In the genomic region with DNA sequence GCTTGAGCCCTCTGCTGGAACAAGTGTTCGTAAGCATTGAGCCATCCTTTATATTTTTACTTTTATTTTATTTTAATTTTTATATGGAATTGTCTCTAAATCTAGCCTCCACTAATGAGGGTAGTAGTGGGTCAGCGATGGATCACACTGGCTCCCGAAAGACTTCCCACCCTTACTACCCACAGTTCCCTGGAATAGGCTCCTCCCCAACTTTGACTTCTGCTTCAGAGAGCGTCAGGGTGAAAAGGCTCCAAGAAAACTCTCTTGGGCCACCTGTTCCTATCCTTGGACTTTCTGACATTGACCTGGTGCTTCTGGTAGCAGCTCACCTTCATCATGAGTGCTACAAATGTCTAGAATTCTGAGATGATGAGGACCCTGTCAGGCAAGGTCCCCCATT, we compare ENCODE assay signal across 8 mouse cellular contexts. TPM values are rescaled to one million over a fixed set of nuclear protein-coding genes. Genes with fewer than 3 reads are reported as not detected.
DNase-seq lines count a peak whose midpoint lies in the region; ATAC-seq and TF ChIP-seq lines count a peak whose summit lies in the region.

No protein-coding gene starts in this region.

- peaks cover 18% of the 10 kb centered on the region for H3K36me3 ChIP-seq in G1E (replicated peaks)
- H3K36me3 ChIP-seq in heart, embryonic 15.5 days, result no peaks in the 10 kb centered on the region
- H3K36me3 ChIP-seq in lung, postnatal 0 days (ENCODE audit: insufficient read depth, low read length), result no peaks in the 10 kb centered on the region
- no peaks in the 10 kb centered on the region for H3K36me3 ChIP-seq in thymus, adult 2 months (ENCODE audit: control insufficient read depth, insufficient read depth, low read length)

- ATAC-seq in G1E (ENCODE audit: extremely low read depth, insufficient number of reproducible peaks, low FRiP score, poor library complexity, severe bottlenecking), result no peak
- no peak for ATAC-seq in heart, embryonic 15.5 days (replicated peaks; ENCODE audit: insufficient number of reproducible peaks, insufficient read depth, low FRiP score, low read depth)
- no peak for ATAC-seq in lung, postnatal 0 days
- no peak for ATAC-seq in megakaryocyte-erythroid progenitor cell, adult 5-6 weeks (replicated peaks; ENCODE audit: low FRiP score, low TSS enrichment, poor library complexity, severe bottlenecking)

- H3K4me2 ChIP-seq in heart, embryonic 15.5 days, result peak overlapping the region; percentile 92
- peak overlapping the region; percentile 100 for H3K4me2 ChIP-seq in lung, postnatal 0 days (replicated peaks; ENCODE audit: low read depth, low read length)

- TF ChIP-seq POLR2A in thymus, adult 2 months (IDR thresholded peaks at IDR 0.05; ENCODE audit: control insufficient read depth, extremely low read depth, insufficient read depth, low read length, poor library complexity), result no peak

- no peak for TF ChIP-seq CTCF in G1E (IDR thresholded peaks at IDR 0.05; ENCODE audit: low read depth, low read length)
- TF ChIP-seq CTCF in lung, postnatal 0 days (IDR thresholded peaks at IDR 0.05), result peak; percentile 23
- TF ChIP-seq CTCF in thymus, adult 2 months (IDR thresholded peaks at IDR 0.05; ENCODE audit: borderline replicate concordance, control insufficient read depth, extremely low read depth, insufficient read depth, low read length, poor library complexity), result no peak

- WGBS in heart, embryonic 15.5 days, result 2% methylated on average over 4 of the region's 4 CpGs
- WGBS in lung, postnatal 0 days, result 2% methylated on average over 4 of the region's 4 CpGs
- 3% methylated on average over 4 of the region's 4 CpGs for WGBS in thymus, adult 2 months

- H3K27ac ChIP-seq in heart, embryonic 15.5 days, result no peak overlapping the region
- no peak overlapping the region for H3K27ac ChIP-seq in lung, postnatal 0 days (ENCODE audit: low read length)
- H3K27ac ChIP-seq in thymus, adult 2 months (ENCODE audit: control insufficient read depth, insufficient read depth, low read length), result no peak overlapping the region

- H3K9me3 ChIP-seq in G1E (replicated peaks), result no peaks in the 10 kb centered on the region
- H3K9me3 ChIP-seq in heart, embryonic 15.5 days (replicated peaks), result no peaks in the 10 kb centered on the region
- H3K9me3 ChIP-seq in lung, postnatal 0 days (ENCODE audit: low read length), result no peaks in the 10 kb centered on the region

- TF ChIP-seq EP300 in lung, postnatal 0 days (IDR thresholded peaks at IDR 0.05), result no peak

- peaks cover 45% of the 10 kb centered on the region for H3K4me1 ChIP-seq in G1E (ENCODE audit: insufficient read depth, low read depth, low read length)
- H3K4me1 ChIP-seq in heart, embryonic 15.5 days (replicated peaks), result peaks cover 14% of the 10 kb centered on the region
- peaks cover 8% of the 10 kb centered on the region; the same call in 1 of the 2 replicates for H3K4me1 ChIP-seq in lung, postnatal 0 days (ENCODE audit: insufficient read depth, low read depth, low read length)
- peaks cover 7% of the 10 kb centered on the region for H3K4me1 ChIP-seq in thymus, adult 2 months (replicated peaks; ENCODE audit: control insufficient read depth, insufficient read depth, low read length)

- peak; percentile 39 for DNase-seq in embryo, embryonic 10 days (ENCODE audit: low spot score)
- no peak for DNase-seq in embryo, embryonic 11 days
- no peak for DNase-seq in G1E (ENCODE audit: low spot score)
- DNase-seq in lung, postnatal 0 days (ENCODE audit: low spot score), result peak; percentile 38
- no peak for DNase-seq in thymus, adult 2 months
- no peak for DNase-seq in cerebellum, postnatal 36 days

- peak overlapping the region; percentile 28; the same call in 1 of the 2 replicates for H3K4me3 ChIP-seq in G1E (ENCODE audit: low read depth, low read length)
- peak overlapping the region; percentile 66 for H3K4me3 ChIP-seq in heart, embryonic 15.5 days
- peak overlapping the region; percentile 71; the same call in 1 of the 2 replicates for H3K4me3 ChIP-seq in lung, postnatal 0 days (ENCODE audit: low read depth, low read length)
- no peak overlapping the region for H3K4me3 ChIP-seq in thymus, adult 2 months (ENCODE audit: control insufficient read depth, insufficient read depth, low read length)

- peaks cover 24% of the 10 kb centered on the region for H3K27me3 ChIP-seq in G1E (ENCODE audit: insufficient read depth, low read length)
- H3K27me3 ChIP-seq in heart, embryonic 15.5 days, result no peaks in the 10 kb centered on the region
- H3K27me3 ChIP-seq in lung, postnatal 0 days (replicated peaks; ENCODE audit: insufficient read depth, low read length), result no peaks in the 10 kb centered on the region
- H3K27me3 ChIP-seq in thymus, adult 2 months (ENCODE audit: control insufficient read depth, insufficient read depth, low read length), result peaks cover 6% of the 10 kb centered on the region; the same call in 1 of the 2 replicates

- peak overlapping the region; percentile 7; the same call in 1 of the 2 replicates for H3K9ac ChIP-seq in heart, embryonic 15.5 days
- H3K9ac ChIP-seq in lung, postnatal 0 days (replicated peaks; ENCODE audit: low read depth), result no peak overlapping the region

RNA-seq across cellular contexts. Expression of a gene that starts 0.8 kb away (rescaled TPM):
- total RNA-seq in G1E (2014; fragmentation: Nextera tagmentation), result 8.2 and 10.0 TPM in 2 replicates
- total RNA-seq in G1E (2017), result 3.7 and 4.4 TPM in 2 replicates
- 41.2 and 77.2 TPM in 2 replicates for polyA plus RNA-seq in G1E (2012)
- polyA plus RNA-seq in heart, embryonic 15.5 days (2015; fragmentation: Nextera tagmentation; extraction: Ambion mirVana), result 20.4 and 23.6 TPM in 2 replicates
- polyA plus RNA-seq in lung, postnatal 0 days (2015; fragmentation: Nextera tagmentation; extraction: Ambion mirVana), result 19.5 and 20.1 TPM in 2 replicates
- polyA plus RNA-seq in thymus, adult 2 months (2012; rRNA removed), result 29.8 and 32.6 TPM in 2 replicates
- total RNA-seq in megakaryocyte-erythroid progenitor cell, adult 5-6 weeks (2014; fragmentation: Nextera tagmentation), result 15.5 and 27.2 TPM in 2 replicates
- 3.4 and 4.8 TPM in 2 replicates for total RNA-seq in megakaryocyte-erythroid progenitor cell, adult 5-6 weeks (2017)

RNA-seq across cellular contexts. Expression of a gene that starts 21.3 kb away (rescaled TPM):
- total RNA-seq in G1E (2014; fragmentation: Nextera tagmentation), result 10.4 and 12.8 TPM in 2 replicates
- total RNA-seq in G1E (2017), result 5.0 and 8.5 TPM in 2 replicates
- polyA plus RNA-seq in G1E (2012), result 9.5 and 10.8 TPM in 2 replicates
- 8.3 and 9.3 TPM in 2 replicates for polyA plus RNA-seq in heart, embryonic 15.5 days (2015; fragmentation: Nextera tagmentation; extraction: Ambion mirVana)
- 5.8 and 6.3 TPM in 2 replicates for polyA plus RNA-seq in lung, postnatal 0 days (2015; fragmentation: Nextera tagmentation; extraction: Ambion mirVana)
- polyA plus RNA-seq in thymus, adult 2 months (2012; rRNA removed), result 13.7 and 15.3 TPM in 2 replicates
- 5.1 and 12.6 TPM in 2 replicates for total RNA-seq in megakaryocyte-erythroid progenitor cell, adult 5-6 weeks (2014; fragmentation: Nextera tagmentation)
- 6.3 and 7.9 TPM in 2 replicates for total RNA-seq in megakaryocyte-erythroid progenitor cell, adult 5-6 weeks (2017)

RNA-seq across cellular contexts. Expression of a gene that starts 21.3 kb away (rescaled TPM):
- 4,306 and 4,312 TPM in 2 replicates for total RNA-seq in G1E (2014; fragmentation: Nextera tagmentation)
- total RNA-seq in G1E (2017), result 1,968 and 2,280 TPM in 2 replicates
- 2,853 and 2,936 TPM in 2 replicates for polyA plus RNA-seq in G1E (2012)
- 79.3 and 89.3 TPM in 2 replicates for polyA plus RNA-seq in heart, embryonic 15.5 days (2015; fragmentation: Nextera tagmentation; extraction: Ambion mirVana)
- 78.4 and 82.5 TPM in 2 replicates for polyA plus RNA-seq in lung, postnatal 0 days (2015; fragmentation: Nextera tagmentation; extraction: Ambion mirVana)
- 495 and 552 TPM in 2 replicates for polyA plus RNA-seq in thymus, adult 2 months (2012; rRNA removed)
- 3,260 and 3,361 TPM in 2 replicates for total RNA-seq in megakaryocyte-erythroid progenitor cell, adult 5-6 weeks (2014; fragmentation: Nextera tagmentation)
- total RNA-seq in megakaryocyte-erythroid progenitor cell, adult 5-6 weeks (2017), result 3,030 and 3,103 TPM in 2 replicates

Comparison
In these comparisons a context has a peak if more than half of its experiments do, and no peak if none do; other contexts are left out.
1. DNase-seq: peak in embryo, embryonic 10 days (single experiment) and lung, postnatal 0 days (single experiment); none in embryo, embryonic 11 days (single experiment), G1E (single experiment), thymus, adult 2 months (single experiment) and cerebellum, postnatal 36 days (0 of 2).